Mouse (Mus musculus) kidney, postnatal 14 days (tissue): ENCODE measurements at regions not wholly inside any gene's neighbourhood (a gene's known extent, or its start where the extent isn't known, plus 50 kb on each side); places are given as distances from the start of the nearest gene placed in this dataset.
"Not testable (repeated sequence)": the region's sequence is repeated elsewhere in the genome, so short reads cannot be mapped to it uniquely, and the experiment has no call there.

Source experiments
- DNase-seq: peaks from one replicate; pipeline ENCODE4 v3.0.0; 2022; ENCODE audit warnings: mixed read lengths

DNA sequence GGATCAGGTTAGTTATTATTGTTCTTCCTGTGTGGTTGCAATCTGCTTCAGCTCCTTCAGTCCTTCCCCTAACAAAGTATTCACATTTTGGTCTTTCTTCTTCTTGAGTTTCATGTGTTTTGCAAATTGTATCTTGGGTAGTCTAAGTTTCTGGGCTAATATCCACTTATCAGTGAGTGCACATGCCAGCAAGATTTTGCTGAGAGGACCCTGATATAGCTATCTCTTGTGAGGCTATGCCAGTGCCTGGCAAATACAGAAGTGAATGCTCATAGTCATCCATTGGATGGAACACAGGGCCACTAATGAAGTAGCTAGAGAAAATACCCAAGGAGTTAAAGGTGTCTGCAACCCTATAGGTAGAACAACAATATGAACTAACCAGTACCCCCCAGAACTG lies 1053.0 kb upstream of the Nova1 start:
- DNase-seq = not testable (repeated sequence)

DNA sequence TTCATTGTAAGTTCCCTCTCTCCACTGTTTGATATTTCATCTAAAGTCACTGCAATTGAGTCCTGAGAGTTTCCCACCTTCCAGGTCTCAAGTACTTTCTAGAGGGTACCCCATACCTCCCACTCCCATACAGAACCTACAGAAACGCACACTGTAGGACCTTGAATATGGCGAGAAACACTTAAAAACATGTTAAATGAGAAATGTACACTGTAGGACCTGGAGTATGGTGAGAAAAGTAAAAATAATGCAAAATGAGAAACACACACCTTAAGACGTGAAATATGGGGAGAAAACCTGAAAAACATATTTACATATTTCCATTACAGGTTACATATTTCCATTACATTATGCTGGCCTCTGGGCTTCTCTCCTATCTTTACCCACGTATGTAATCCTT lies 1015.1 kb upstream of the Nova1 start:
- peak; percentile 2 for DNase-seq
